Mouse (Mus musculus) left cerebral cortex, adult 9 months (tissue): Measurements from ENCODE around the gene Zfp64.

Source experiments
- DNase-seq, 2 experiments: peaks; one replicate each; pipeline ENCODE4 v3.0.0; 2022; ENCODE audit warnings: low spot score in 2 of 2

Zfp64 gene

GRCm38 (mm10) chr2:168948506-168948905 is 6.9 kb downstream of the Zfp64 start:
- no peak for DNase-seq

DNA sequence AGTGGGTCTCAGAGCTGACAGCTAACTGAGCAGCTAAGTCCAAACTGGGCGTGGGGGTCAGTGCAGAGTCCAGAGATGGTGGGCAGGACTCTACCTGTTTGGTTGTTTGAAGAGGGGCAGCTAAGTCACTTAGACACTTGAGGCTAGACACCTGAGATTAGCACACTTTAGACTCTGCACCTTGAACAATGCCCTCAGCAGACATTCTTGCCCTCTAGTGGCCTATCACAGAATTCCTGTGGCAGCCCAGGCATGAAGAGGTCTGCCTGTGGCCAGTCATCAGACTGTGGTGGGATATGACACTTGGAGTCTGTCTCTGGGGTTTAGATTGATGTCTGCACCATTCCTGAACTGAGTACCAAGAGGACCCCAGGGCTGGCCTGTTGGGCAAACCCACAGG is 7.7 kb downstream of the Zfp64 start:
- no peak for DNase-seq

DNA sequence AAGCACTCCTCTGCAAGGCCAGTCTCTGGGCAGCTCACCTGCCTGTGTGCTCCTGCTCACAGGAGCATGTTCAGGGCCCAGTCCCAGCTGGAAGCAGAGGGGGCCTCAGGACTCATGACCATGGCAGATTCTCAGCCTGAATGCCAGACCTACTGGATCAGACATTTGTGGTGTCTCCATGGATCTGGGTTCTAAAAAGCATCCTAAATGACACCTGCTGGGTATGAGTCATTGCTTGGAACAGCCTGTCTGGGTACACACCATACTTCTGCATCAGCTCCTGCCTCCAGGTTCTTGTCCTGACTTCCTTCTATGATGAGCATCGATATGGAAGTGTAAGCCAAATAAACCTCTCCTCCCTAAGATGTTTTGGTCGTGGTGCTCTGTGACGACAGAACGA is 11.4 kb downstream of the Zfp64 start:
- no peak for DNase-seq

- DNase-seq, result no peak
These were observed 15.4 kb downstream of the Zfp64 start for GRCm38 (mm10) chr2:168939941-168940340.

DNA sequence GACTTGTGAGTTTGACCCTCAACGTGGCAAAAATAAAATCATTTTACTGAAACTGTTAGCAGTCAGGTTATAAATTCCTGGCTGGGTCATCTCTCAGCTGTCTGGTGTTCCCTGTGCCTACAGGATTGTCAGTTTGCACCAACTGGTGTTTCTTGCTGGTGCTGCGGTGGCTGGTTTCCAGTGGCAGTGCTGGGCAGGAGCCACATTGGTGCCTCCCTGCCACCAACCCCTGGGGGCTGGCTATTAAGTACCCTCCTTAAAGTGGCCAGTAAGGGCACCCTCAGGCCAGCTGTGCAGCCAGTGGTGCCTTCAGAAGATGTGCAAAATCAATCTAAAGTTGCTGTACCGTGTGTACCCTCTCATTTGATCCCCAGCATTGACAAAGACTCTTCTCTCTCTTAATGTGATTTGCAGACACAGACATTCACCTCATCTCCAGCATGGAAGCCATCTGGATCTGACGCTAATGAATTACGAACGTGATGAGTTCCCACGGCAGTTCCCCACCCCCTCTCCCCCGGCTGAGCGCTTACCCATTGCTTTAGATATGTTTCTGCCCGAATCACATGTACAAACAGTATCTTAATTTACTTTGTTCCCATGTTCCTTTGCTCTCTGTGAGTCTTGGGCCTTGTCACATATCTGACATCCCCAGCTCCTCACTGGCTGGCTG is 16.0 kb downstream of the Zfp64 start:
- DNase-seq, result no peak

GRCm38 (mm10) chr2:168936896-168937295 is 18.5 kb downstream of the Zfp64 start:
- DNase-seq, result no peak

DNA sequence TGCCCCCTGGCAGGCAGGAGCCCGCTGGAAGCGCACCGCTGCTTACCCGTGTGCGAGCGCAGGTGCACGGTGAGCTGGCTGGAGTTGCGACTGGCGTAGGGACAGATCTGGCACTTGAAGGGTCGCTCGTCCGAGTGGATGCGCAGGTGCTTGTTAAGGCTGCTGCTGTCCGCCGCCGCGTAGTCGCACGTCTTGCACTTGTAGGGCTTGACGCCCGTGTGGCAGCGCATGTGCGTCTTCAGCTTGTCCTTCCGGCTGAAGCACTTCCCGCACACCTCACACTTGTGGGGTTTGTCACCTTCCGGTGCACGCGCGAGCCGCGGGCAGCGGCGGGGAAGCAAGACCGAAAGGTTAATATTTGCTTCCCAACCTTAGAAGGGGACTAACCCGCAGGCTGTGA is 20.2 kb downstream of the Zfp64 start:
- DNase-seq, result no peak

DNA sequence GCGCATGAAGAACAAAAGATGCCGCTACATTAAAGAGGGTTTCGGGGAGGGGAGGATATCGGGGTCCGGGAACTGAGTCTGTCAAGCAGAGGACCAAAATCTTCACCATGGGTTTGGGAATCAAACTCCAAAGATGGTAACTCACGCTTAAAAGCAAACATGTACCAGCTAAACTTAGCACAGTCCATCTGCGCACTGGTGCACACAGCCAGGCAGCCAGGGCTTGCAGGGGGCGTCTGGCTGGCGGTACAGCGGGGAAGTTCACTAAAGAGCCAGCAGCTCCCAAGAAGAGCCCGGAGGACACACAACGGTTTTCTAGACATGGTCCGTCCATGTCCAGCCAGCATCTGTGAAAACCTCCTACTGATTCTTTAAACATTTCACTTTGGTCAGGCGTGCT is 23.7 kb downstream of the Zfp64 start:
- DNase-seq, result no peak

DNA sequence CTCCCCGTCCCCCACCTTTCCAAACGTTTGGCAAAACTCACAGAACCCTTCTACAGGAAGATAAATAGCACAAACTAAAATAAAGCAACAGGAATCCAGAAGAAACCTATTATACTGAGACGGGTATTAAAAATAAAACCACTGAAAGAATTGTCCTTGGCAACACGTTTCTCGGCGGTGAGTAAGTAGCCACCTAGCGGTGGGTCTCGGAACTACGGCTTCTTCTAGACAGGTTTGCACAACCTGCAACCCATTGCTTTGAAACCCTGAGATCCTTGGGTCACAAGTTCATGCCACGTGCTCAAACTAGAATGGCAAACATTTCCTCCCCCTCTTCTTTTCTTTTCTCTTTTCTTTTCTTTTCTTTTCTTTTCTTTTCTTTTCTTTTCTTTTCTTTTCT is 25.7 kb downstream of the Zfp64 start:
- DNase-seq, result peak in 1 of 2 experiments; percentile 86

DNA sequence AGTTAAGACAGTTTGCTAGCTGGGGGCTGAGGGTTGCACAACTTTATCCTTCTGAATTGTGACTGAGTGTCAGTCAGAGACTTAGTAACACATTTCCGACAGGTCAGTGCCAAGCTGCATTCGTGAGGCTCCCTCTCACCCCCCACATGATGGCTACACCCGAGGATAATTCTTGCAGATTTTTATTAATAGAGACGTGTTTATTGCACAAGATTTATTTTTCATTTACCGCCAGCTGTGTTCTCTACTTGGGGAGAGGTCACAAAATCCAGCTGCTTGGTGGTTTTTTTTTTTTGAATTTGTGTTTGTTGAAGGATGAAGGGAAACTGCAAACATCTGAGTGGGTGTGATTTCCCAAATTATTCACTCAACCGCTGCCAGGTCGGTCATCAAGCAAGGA is 28.0 kb downstream of the Zfp64 start:
- DNase-seq, result no peak

- DNase-seq, result peak; percentile 47 to 86
These were observed 29.1 kb downstream of the Zfp64 start for GRCm38 (mm10) chr2:168926257-168926810.

DNA sequence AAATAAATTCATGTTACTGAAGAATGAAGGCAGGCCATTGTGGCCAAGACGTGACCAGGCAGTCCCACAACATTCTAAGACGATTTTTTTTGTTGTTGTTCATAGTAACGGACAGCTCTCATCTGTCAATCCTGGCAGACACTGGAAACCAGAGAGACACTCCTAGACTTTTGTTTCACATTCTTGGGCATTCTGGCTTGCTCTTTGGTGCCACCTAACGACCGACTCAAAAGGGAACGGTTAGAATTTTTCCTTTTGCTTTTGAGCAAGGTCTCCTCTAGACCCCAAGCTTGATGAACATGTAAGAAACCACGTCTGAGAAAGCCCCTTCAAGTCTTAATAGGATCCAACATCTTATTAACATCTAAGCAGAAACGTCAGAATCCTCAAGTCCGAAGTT is 31.7 kb downstream of the Zfp64 start:
- DNase-seq, result peak in 1 of 2 experiments; percentile 57

GRCm38 (mm10) chr2:168922466-168922865 is 32.9 kb downstream of the Zfp64 start:
- DNase-seq, result no peak

DNA sequence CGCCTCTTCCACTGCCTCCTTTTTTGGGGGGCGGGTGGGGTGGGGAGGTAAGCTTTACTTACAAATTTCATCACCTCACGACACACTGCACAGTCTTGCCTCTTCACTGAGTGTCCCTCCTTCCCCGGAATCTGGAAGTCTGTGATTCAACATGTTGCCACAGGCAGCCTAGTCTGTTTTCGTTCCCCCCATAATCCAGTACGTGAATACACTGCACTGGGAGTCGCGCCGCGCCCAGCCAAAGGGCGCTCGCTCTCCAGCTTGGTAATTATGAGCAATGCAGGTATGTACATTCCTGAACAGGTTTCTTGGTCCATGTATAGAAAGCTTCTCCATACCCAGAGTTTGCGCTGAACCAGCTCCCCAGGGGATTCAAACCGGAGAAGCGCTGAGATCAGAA is 35.4 kb downstream of the Zfp64 start:
- no peak for DNase-seq

- no peak for DNase-seq
These were observed 42.3 kb downstream of the Zfp64 start for GRCm38 (mm10) chr2:168912901-168913721.

DNA sequence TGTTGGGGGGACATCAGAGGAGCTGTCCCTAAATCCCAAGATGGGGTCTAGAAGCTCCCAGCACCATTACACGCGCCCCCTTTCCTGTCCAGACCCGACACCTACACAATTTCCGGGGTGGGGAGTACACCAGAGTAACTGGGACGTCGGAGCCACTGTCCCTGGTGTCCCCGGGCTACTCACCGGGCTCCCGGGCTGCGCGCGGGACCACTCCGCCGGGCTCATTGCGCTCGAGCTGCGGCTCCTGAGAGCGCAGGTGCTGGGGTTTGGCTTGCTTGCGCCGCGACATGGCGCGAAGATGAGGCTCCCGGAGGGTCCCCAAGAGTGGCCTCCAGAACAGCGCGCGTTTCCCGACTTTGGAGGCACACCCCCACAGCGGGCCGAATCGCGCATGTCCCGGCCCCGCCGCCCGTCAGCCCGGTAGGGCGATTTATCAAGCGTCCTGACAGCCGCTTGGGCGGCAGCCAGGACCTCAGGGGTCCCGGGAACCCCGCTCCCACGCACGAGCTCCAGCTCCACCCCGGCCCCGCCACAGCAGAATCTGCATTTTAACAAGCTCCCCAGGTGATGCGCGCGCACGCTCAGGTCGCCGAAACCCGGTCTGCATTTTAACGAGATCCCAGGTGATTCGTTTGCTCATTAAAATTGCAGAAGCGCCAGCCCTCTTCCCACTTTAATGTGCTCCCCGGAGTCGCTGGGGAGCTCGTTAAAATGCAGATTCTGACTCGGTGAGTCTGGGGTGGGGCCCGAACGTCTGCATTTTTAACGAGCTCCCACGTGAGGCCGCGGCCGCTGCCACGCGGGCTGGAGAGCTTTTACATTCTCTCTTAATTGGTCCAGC is 43.1 kb downstream of the Zfp64 start:
- DNase-seq, result peak in 1 of 2 experiments; percentile 21

- DNase-seq, result no peak
These were observed 43.9 kb downstream of the Zfp64 start for GRCm38 (mm10) chr2:168911527-168911926.

DNA sequence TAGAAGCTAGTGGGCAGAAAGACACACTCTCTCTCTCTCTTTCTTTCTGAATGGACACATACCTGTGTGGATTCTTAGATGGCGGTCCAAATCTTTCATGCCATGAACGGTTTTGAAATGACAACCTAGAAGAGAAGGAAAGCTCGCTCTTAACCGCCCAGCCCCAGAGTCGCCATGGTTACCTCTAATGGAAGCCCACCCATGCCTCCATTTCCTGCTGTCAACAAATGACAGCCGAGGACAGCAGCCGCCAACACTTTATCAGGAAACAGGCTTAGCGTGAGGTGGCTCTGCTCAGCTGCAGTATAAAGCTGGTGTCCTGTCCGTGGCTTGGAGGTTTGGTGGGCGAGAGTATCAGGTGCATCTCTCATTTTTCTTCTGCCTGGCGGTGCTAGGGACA is 49.4 kb downstream of the Zfp64 start:
- no peak for DNase-seq

DNA sequence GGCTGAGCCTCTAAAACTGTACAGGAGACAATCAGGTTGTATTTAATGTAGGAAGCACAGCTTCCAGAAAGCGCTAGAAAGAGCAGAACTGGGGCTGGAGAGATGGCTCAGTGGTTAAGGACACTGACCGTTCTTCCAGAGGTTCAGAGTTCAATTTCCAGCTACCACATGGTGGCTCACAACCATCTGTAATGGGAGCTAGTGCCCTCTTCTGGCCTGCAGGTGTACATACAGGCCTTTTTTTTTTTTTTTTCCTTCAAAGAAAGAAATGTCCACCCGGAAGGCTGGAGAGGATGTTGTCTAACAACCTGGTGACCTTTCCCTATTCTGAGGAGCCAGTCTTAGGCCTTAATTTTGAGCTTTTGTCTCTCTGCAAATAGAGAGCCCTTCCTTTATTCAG is 50.5 kb downstream of the Zfp64 start:
- DNase-seq, result no peak

GRCm38 (mm10) chr2:168904188-168904587 is 51.2 kb downstream of the Zfp64 start:
- peak in 1 of 2 experiments; percentile 28 for DNase-seq

GRCm38 (mm10) chr2:168902634-168903033 is 52.8 kb downstream of the Zfp64 start:
- peak in 1 of 2 experiments; percentile 50 for DNase-seq

- no peak for DNase-seq
These were observed 57.5 kb downstream of the Zfp64 start for GRCm38 (mm10) chr2:168897906-168898305.
